Mouse (Mus musculus) forebrain, embryonic 12.5 days (tissue): Measurements from ENCODE around the gene Gm28308. TPM values are rescaled to one million over a fixed set of nuclear protein-coding genes. Genes with fewer than 3 reads are reported as not detected.
A peak's percentile ranks its signal among the peaks of the same experiment; 100 is the strongest.

Experiments used
- ATAC-seq: fragments of 200-750 bp; cut with Nextera tagmentation; 2 replicates; pipeline ENCODE4 v1.8.0; 2017; ENCODE audit warnings: moderate TSS enrichment; ENCODE audit not compliant: low FRiP score
- H3K27ac ChIP-seq: fragments of 300-500 bp; sonication (generic); 2 replicates; pipeline ENCODE4 v1.5.1; 2016; ENCODE audit warnings: mild to moderate bottlenecking
- H3K27me3 ChIP-seq: fragments of 300-500 bp; sonication (generic); 2 replicates; pipeline ENCODE4 v1.6.1; 2016; ENCODE audit warnings: mild to moderate bottlenecking
- H3K36me3 ChIP-seq: fragments of 300-500 bp; sonication (generic); replicated peaks from 2 replicates; pipeline ENCODE4 v1.6.1; 2016; ENCODE audit warnings: mild to moderate bottlenecking
- H3K4me1 ChIP-seq: fragments of 300-500 bp; sonication (generic); 2 replicates; pipeline ENCODE4 v1.6.1; 2016
- H3K4me2 ChIP-seq: fragments of 300-500 bp; sonication (generic); 2 replicates; pipeline ENCODE4 v1.6.1; 2016; ENCODE audit warnings: mild to moderate bottlenecking, moderate library complexity
- H3K4me3 ChIP-seq: fragments of 300-500 bp; sonication (generic); replicated peaks from 2 replicates; pipeline ENCODE4 v1.5.1; 2016; ENCODE audit warnings: mild to moderate bottlenecking
- H3K9ac ChIP-seq: fragments of 300-500 bp; sonication (generic); 2 replicates; pipeline ENCODE4 v1.6.1; 2016; ENCODE audit warnings: mild to moderate bottlenecking
- H3K9me3 ChIP-seq: fragments of 300-500 bp; sonication (generic); 2 replicates; pipeline ENCODE4 v1.6.1; 2016
- WGBS: fragments of 180-500 bp; shearing (Covaris S2); methylation state at CpG from one replicate; pipeline ENCODE4 v1.1.7; 2016; 5-methylcytosine and 5-hydroxymethylcytosine counted together
- polyA plus RNA-seq: library from polyadenylated mRNA; unstranded; fragments of >200 nt; fragmentation: Nextera tagmentation; extraction: Ambion mirVana; gene quantifications from 2 replicates; pipeline ENCODE4 v1.2.1, GENCODE M21; 2016

The Gm28308 gene
- polyA plus RNA-seq, 1 experiment from 2014 or later: not detected

GRCm38 (mm10) chr6:52177806-52178205 lies 35.3 kb downstream of the Gm28308 start:
- Histone ChIP-seq H3K27me3 (peaks cover 97% of the 10 kb centered on the region), H3K4me2 (no peak overlapping the region), H3K9me3 (no peaks in the 10 kb centered on the region), H3K4me3 (no peak overlapping the region), H3K36me3 (no peaks in the 10 kb centered on the region), H3K27ac (no peak overlapping the region), H3K4me1 (peaks cover 6% of the 10 kb centered on the region), H3K9ac (no peak overlapping the region)
- WGBS: 2% methylated on average over 9 of the region's 9 CpGs
- no peak for ATAC-seq

- Histone ChIP-seq H3K27me3 (peaks cover 97% of the 10 kb centered on the region), H3K4me1 (peaks cover 12% of the 10 kb centered on the region), H3K4me2 (no peak within 1 kb of the TSS), H3K4me3 (no peak within 1 kb of the TSS), H3K9me3 (no peaks in the 10 kb centered on the region), H3K36me3 (no peaks in the 10 kb centered on the region), H3K27ac (no peak within 1 kb of the TSS), H3K9ac (no peak within 1 kb of the TSS)
- no peak for ATAC-seq
- under 1% methylated on average over 36 of the region's 36 CpGs for WGBS
These were observed 35.9 kb downstream of the Gm28308 start, which contains the start of gene 5730596B20Rik for GRCm38 (mm10) chr6:52177061-52177735. TSS of gene 5730596B20Rik (plus strand) at chr6:52177498.

- H3K27ac ChIP-seq: no peak overlapping the region
- no peak overlapping the region for H3K4me3 ChIP-seq
- H3K9me3 ChIP-seq: no peaks in the 10 kb centered on the region
- H3K4me2 ChIP-seq: no peak overlapping the region
- H3K27me3 ChIP-seq: peaks cover 97% of the 10 kb centered on the region
- H3K9ac ChIP-seq: no peak overlapping the region
- 3% methylated on average over 6 of the region's 6 CpGs for WGBS
- H3K4me1 ChIP-seq: peaks cover 13% of the 10 kb centered on the region
- no peaks in the 10 kb centered on the region for H3K36me3 ChIP-seq
- ATAC-seq: no peak
These were observed 36.7 kb downstream of the Gm28308 start for GRCm38 (mm10) chr6:52176391-52176790.

- H3K9me3 ChIP-seq: no peaks in the 10 kb centered on the region
- no peak for ATAC-seq
- H3K27me3 ChIP-seq: peaks cover 97% of the 10 kb centered on the region
- WGBS: 1% methylated on average over 23 of the region's 35 CpGs
- H3K27ac ChIP-seq: no peak overlapping the region
- H3K9ac ChIP-seq: no peak overlapping the region
- H3K4me3 ChIP-seq: peak overlapping the region; percentile 15
- peaks cover 13% of the 10 kb centered on the region for H3K4me1 ChIP-seq
- H3K4me2 ChIP-seq: no peak overlapping the region
- H3K36me3 ChIP-seq: no peaks in the 10 kb centered on the region
These were observed 37.3 kb downstream of the Gm28308 start for GRCm38 (mm10) chr6:52175864-52176263.

GRCm38 (mm10) chr6:52174968-52175751 lies 38.0 kb downstream of the Gm28308 start:
- Histone ChIP-seq H3K4me2 (no peak overlapping the region), H3K27me3 (peaks cover 97% of the 10 kb centered on the region), H3K9ac (no peak overlapping the region), H3K27ac (no peak overlapping the region), H3K4me1 (peaks cover 13% of the 10 kb centered on the region), H3K9me3 (no peaks in the 10 kb centered on the region), H3K4me3 (peak overlapping the region; percentile 15), H3K36me3 (no peaks in the 10 kb centered on the region)
- WGBS: under 1% methylated on average over 40 of the region's 41 CpGs
- ATAC-seq: no peak

GRCm38 (mm10) chr6:52173648-52174047 lies 39.5 kb downstream of the Gm28308 start:
- Histone ChIP-seq H3K9me3 (no peaks in the 10 kb centered on the region), H3K4me3 (no peak overlapping the region), H3K4me2 (no peak overlapping the region), H3K27me3 (peaks cover 94% of the 10 kb centered on the region), H3K4me1 (peaks cover 13% of the 10 kb centered on the region), H3K27ac (no peak overlapping the region), H3K36me3 (no peaks in the 10 kb centered on the region), H3K9ac (no peak overlapping the region)
- 5% methylated on average over 4 of the region's 4 CpGs for WGBS
- no peak for ATAC-seq

GRCm38 (mm10) chr6:52172501-52172900 lies 40.6 kb downstream of the Gm28308 start:
- WGBS: under 1% methylated on average over 35 of the region's 35 CpGs
- H3K27ac ChIP-seq: no peak overlapping the region
- no peak for ATAC-seq
- no peak overlapping the region for H3K9ac ChIP-seq
- H3K9me3 ChIP-seq: no peaks in the 10 kb centered on the region
- peak overlapping the region; percentile 24 for H3K4me3 ChIP-seq
- H3K27me3 ChIP-seq: peaks cover 94% of the 10 kb centered on the region
- H3K4me1 ChIP-seq: peaks cover 13% of the 10 kb centered on the region
- peak overlapping the region; percentile 39 for H3K4me2 ChIP-seq
- no peaks in the 10 kb centered on the region for H3K36me3 ChIP-seq

- Histone ChIP-seq H3K4me3 (0 out of 2 replicates have a peak overlapping the region, but pooled peaks have one; percentile 24), H3K9ac (no peak overlapping the region)
These were observed 41.2 kb downstream of the Gm28308 start for GRCm38 (mm10) chr6:52171938-52172337.

GRCm38 (mm10) chr6:52171331-52171730 lies 41.8 kb downstream of the Gm28308 start:
- 3% methylated on average over 4 of the region's 4 CpGs for WGBS
- H3K4me2 ChIP-seq: no peak overlapping the region
- no peak overlapping the region for H3K9ac ChIP-seq
- peaks cover 94% of the 10 kb centered on the region for H3K27me3 ChIP-seq
- no peak overlapping the region for H3K4me3 ChIP-seq
- no peaks in the 10 kb centered on the region for H3K9me3 ChIP-seq
- H3K27ac ChIP-seq: no peak overlapping the region
- no peaks in the 10 kb centered on the region for H3K36me3 ChIP-seq
- peaks cover 13% of the 10 kb centered on the region for H3K4me1 ChIP-seq
- ATAC-seq: no peak

More at GRCm38 (mm10) chr6:52171938-52172337, 41.2 kb downstream of the Gm28308 start:
- 6% methylated on average over 7 of the region's 7 CpGs for whole genome bisulfite sequencing
- H3K27me3 ChIP-seq: peaks cover 94% of the 10 kb centered on the region
- peak overlapping the region; percentile 39; the same call in 1 of the 2 replicates for H3K4me2 ChIP-seq
- H3K36me3 ChIP-seq: no peaks in the 10 kb centered on the region
- no peaks in the 10 kb centered on the region for H3K9me3 ChIP-seq
- no peak overlapping the region for H3K27ac ChIP-seq
- ATAC-seq: no peak
- H3K4me1 ChIP-seq: peaks cover 13% of the 10 kb centered on the region

- Histone ChIP-seq H3K27ac (no peak overlapping the region), H3K4me3 (no peak overlapping the region), H3K4me1 (peaks cover 11% of the 10 kb centered on the region), H3K9ac (no peak overlapping the region), H3K4me2 (no peak overlapping the region), H3K36me3 (no peaks in the 10 kb centered on the region), H3K27me3 (peaks cover 94% of the 10 kb centered on the region), H3K9me3 (no peaks in the 10 kb centered on the region)
- WGBS: 4% methylated on average over 5 of the region's 5 CpGs
- no peak for ATAC-seq
These were observed 42.3 kb downstream of the Gm28308 start for GRCm38 (mm10) chr6:52170898-52171223.

- Histone ChIP-seq H3K9me3 (no peaks in the 10 kb centered on the region), H3K27ac (no peak overlapping the region), H3K27me3 (peaks cover 94% of the 10 kb centered on the region), H3K36me3 (no peaks in the 10 kb centered on the region), H3K4me2 (no peak overlapping the region), H3K4me3 (no peak overlapping the region), H3K4me1 (peaks cover 6% of the 10 kb centered on the region; the same call in 1 of the 2 replicates), H3K9ac (no peak overlapping the region)
- under 1% methylated on average over 40 of the region's 40 CpGs for WGBS
- no peak for ATAC-seq
These were observed 42.8 kb downstream of the Gm28308 start for GRCm38 (mm10) chr6:52170166-52170897.

- H3K36me3 ChIP-seq: no peaks in the 10 kb centered on the region
- peaks cover 6% of the 10 kb centered on the region; the same call in 1 of the 2 replicates for H3K4me1 ChIP-seq
- H3K4me3 ChIP-seq: no peak overlapping the region
- WGBS: 3% methylated on average over 16 of the region's 16 CpGs
- peaks cover 94% of the 10 kb centered on the region for H3K27me3 ChIP-seq
- H3K4me2 ChIP-seq: no peak overlapping the region
- no peak overlapping the region for H3K27ac ChIP-seq
- ATAC-seq: no peak
- no peaks in the 10 kb centered on the region for H3K9me3 ChIP-seq
- no peak overlapping the region for H3K9ac ChIP-seq
These were observed 43.5 kb downstream of the Gm28308 start for GRCm38 (mm10) chr6:52169499-52170165.
